Mouse (Mus musculus): ENCODE data around the gene Utf1.
A peak's percentile ranks its signal among the peaks of the same experiment; 100 is the strongest.

Utf1 gene

DNA sequence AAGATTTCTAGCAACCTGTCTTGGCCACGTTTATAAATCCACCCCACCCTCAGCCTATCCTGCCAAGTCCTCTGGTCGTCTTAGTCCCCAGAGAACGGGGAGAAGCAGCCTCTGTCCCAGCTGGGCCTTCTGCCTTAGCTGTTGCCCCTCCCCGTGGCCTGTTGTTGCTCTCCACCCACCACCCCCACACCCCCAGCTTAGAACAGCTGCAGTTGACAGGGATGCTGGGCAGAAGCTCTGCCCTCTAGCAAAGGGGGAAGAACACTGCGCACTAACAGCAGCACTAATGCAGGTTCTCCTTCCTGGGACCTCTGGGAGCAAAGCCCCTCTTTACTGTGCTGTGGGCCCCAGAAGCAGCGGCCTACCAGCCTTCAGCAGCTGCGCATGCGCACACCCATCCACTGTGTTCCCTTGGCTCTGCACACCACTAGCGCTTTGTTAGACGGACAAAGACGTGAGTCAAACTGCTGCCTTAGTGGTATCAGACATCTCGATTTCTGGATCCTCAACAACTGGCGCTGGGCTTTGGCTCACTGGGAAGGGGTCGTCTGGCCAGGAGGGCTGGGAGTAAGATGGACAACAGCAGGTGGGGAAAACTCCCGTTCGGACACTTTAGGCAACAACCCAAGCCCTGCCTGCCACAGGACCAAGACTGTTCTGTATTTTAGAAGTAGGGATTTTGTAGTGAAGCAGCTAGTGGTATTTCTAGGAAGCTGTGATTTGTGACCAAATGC, 2.9 kb upstream of the Utf1 start:
- no peak for DNase-seq

DNA sequence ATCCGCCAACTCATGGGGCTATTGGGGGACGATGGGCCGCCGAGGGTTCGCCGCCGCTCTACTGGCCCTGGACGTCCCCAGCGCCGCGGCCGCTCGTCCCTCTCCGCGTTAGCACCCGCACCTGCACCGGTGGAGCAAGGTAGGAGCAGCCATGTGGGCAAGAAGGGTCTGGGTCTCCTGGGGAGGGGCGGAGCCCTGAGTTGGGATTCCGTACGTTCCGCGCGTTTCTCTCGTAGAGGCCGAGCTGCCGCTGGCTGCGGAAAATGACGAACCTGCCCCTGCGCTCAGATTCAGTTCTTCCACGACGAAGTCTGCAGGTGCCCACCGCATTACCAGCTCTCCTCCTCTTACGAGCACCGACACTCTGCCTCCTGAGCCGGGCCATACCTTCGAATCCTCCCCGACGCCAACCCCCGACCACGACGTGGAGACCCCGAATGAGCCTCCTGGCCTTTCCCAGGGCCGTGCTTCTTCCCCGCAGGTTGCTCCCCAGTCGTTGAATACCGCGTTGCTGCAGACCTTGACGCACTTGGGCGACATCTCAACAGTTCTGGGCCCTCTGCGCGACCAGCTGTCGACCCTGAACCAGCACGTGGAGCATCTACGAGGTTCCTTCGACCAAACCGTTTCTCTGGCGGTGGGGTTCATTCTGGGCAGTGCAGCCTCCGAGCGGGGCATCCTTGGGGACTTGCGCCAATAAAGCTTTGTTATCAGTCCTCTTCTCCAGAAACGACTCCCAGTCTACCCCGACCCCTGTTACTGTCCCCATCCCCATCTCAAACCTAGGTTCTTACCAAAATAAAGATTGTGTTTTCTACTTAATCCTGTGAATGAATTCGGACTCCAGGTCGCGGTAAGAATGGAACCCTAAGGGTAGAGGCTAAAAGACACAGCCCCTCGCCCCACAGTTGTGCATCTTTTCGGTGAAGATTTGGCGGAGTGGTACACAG, 977 bp downstream of the Utf1 start:
- DNase-seq = no peak

DNA sequence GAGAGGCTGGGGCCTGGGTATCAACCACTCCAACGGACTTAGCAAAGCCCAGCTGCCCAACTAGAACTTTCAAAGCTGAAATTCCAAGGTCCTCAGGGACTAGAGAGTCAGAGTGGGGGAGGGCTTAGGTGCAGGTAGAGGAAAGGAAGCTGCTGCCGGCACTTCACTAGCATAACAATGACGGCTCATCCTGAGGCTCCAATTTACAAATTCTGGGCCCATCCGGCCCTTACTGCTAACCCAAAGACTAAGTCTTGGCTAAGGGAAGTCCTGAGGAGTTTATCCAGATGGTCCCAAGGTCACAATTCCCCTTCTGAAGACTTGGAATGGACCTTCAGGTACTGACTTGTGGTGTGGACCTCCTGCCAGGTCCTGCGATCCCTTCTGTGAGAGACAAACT, 1.9 kb downstream of the Utf1 start:
- DNase-seq = no peak

DNA sequence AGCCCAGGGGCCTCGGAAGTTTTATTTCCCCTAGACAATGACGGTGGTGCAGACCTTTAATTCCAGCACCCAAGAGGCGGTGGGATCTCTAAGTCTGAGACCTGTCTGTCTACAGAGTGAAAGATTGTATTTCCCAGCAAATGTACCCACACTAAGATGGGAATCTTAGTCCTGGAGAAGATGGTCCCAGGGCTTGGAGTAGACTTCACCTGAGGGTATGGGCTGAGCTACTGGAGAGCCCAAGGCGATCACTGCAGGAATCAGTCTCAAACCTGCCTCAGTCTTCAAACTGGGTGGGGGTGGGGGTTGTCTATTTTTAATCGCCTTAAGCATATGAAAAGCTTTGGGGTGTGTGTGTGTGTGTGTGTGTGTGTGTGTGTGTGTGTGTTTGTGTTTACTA, 2.4 kb downstream of the Utf1 start:
- DNase-seq = no peak

DNA sequence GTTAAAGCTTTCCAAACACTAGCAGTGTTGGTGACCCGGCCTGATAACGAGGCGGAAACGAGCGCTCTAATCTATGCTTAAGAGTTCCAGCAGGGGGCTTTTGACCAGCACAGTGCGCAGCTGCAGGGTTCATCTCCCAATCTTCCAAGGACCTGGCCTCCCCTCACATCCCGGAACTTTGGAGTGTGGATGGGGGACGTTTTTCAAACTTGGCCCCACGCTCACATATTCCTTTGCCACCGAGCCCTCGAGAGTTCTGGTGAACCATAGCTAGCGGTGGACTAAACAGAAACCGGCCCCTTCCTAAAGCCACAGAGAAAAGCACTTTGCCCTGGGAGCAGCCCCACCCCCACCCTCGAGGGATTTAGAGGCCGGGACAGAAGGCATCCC, 6.3 kb downstream of the Utf1 start:
- DNase-seq = peak; percentile 33 to 39

DNA sequence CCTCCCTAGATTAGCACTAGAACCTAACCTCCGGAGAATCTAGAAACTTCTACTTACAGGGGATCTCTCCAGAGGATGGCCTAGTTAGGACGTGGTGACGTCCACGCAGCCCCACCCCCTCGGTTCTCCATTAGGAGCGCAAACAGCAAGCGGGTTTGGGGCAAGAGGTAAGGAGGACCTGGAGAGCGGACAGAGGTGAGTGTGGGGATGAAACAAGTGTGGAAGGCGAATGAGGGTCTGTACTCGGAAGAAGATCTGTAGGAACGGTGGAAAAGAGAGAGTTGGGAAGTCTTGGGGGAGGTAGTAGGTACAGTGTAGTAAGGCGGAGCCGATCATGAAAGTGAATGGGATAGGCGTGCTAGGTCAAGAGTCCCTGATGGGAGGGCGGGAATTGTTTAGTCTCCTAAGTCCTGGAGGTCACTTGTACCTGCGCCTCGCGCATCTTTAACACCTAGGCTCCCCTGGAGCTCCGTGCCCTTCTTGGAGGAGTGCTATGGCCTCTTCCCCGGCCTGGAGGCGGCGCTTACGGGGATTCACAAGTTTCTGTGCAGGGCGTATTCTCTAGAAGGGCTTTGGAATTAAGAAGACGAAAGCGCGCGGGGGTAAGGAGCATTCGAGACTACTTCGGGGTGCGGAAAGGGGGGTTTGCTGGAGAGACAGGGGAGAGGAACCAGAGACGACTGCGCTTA, 6.8 kb downstream of the Utf1 start:
- peak in 1 of 2 experiments; percentile 35 for DNase-seq

DNA sequence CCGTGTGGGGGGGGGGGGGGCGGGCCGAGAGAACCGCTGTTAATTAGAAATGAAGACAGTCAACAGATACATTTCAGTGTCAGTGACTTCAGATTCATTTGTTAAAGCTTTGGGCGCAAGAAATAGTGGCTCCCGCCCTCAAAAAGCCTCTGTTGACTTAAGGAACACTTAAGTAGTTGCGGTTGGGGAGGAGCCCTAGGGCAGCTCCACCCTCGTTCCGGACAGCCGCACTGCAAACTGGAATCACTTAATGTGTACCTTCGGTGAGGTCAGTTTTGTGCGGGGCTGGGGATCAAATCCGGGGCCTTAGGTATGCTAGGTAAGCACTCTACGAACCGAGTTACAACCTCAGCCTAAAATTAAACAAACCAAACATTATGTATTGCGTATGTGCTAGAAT, 7.5 kb downstream of the Utf1 start:
- DNase-seq = no peak

DNA sequence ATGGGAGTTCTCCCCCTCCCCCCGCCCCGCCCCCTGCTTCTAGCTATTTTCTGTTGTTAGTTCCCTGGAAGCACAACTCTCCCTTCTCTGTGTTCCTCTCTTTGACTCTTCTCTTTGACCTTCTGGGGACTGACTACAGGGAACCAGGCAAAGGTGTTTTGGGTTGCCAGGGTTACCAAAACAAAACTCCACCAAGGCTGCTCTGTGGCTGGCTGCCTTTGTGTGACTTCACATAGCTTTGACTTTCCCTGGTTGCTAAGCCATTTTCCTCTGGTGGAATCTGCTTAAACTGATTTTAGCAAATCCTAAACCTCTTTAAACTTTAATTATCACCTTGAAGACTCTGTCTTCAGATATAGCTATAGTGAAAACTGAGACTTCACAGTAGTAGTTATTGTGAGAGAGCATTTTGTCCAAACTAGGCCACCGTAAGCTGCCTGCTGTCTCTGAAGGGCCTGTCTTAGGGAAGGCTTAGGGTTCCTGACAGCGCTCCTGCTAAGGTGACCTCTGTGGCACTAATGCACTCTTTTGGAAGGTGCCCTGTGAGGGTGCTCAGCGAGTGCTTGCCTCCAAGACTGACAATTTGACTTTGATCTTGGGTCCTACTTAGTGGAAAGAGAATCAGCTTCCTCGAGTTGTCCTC, 8.5 kb downstream of the Utf1 start:
- no peak for DNase-seq

DNA sequence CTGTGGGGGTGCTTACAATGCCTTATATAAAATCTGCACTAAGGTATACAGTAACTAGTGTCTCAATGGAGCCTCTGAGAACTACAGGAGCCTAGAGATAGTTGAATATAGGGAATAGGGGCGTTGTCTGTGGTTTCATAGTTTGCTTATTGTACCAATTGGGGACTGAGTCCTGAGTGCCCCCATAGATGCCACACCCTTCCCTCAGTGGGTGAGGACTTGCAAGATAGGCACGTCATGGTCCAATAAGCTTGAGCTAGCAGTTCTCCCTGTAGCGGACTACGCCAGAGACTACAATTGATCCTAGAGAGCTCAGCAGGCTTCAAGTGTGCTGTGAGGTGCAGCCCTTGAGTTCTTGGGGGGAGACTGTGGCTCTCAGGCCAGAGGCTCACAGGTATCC, 11.9 kb downstream of the Utf1 start:
- no peak for DNase-seq

DNA sequence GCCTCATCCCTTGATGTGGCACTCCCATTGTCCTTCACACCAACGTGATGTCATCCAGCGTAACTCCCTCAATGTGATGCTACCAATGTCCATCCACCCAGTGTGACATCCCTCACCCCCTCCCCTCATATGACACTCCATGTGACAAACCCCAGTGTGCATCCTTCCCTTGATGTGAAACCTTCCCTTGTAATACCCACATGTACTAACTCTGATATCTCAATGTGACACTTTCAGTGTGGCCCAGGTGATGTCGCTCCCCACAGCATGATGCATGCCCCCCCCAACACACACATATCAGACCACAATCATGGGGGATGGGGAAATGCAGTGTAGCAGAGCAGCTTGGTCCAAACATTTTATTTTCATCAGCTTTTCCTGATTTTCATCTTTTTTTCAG, 13.1 kb downstream of the Utf1 start:
- DNase-seq = no peak

DNA sequence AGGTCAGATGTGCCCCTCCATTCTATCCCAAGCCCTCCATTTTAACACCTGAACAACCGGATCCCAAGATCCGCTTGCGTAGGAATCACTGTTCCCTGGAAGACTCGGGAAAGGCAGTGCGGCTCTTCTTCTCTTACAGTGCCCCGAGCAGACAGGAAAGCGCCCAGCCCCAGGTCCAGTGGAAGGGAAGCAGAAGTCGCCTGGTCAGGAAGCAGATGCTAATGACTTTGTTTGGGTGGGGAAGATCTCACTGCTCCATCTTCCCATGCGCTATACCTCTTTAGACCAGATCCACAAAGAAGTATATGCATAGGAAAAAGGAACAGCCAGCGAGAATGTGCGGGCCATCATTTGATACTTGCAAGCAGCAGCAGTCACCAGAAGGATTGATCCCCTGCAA, 13.8 kb downstream of the Utf1 start:
- DNase-seq = no peak

DNA sequence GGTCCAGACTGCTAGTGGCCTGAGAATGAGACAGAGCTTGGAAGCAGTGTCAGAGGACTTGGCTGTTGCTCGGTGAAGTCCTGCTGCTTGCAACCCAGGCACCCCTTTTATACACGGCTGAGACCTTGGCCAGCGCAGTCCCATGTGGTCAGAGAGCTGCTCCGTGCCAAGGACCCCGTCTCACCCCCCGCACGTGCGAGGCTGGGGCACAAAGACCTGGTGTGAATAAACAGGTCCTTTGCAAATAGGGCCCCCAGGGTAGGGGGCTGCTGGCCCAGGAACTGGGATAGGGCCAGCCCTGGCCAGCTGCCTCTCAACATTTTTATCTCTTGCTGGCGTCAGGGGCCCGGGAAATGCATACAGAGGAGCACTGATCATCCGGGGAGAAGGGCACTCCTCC, 14.4 kb downstream of the Utf1 start:
- peak in 1 of 2 experiments; percentile 43 for DNase-seq

DNA sequence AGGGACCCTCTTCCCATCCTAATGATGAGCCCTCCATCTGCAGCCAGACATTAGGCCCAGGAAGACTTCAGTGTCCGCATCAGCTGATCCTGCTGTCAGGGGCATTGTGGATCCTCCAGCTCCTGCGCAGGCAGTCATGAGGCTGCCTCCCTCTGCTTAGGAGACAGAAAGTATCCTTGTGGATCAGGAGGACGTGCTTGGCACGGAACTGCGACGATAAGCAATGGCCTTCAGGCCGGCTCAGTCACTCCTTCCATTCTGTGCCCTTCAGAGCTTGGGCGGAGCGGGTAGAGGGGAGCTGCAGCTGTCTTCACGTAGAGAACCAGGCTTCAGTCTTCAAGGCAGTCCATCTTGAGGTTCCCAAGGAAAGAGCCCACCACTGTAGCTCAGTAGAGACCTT, 17.6 kb downstream of the Utf1 start:
- no peak for DNase-seq

DNA sequence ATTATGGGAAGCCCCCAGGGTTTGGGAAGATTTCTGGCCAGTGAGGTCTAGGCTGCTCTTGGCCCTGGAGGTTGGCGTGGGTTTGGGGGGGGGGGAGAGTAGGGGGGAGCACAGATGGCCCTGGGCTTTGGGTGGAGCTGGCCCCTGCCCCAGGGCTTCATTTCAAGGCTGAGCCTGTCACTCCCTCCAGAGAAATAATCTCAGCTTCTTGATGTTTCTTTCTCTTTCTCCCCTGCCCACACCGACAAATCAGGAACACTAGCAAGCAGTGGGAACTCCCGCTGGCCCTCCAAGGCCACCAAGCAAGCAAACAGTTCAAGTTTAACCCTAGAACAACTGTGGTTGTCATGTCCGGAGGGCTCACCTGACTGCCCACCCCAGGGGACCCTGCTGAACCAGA, 20.2 kb downstream of the Utf1 start:
- peak in 1 of 2 experiments; percentile 22 for DNase-seq

DNA sequence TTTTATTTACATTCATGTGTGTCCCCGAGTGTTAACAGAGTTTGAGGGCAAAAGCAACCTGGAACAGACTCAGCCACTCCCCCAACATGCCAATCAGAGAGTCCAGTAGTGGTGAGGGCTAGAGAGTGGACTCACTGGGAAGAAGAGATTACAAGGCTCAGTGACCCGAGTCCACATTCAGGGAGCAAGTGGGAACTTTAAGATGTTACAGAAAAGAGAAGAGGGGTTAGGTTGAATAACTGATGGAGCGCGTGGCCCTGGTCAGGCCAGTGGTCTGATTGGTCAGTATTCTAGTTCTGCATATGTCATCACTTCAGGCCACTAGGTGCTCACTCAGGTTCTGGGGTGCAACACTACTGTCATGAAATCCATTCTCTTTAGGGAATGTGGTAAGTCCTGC, 23.6 kb downstream of the Utf1 start:
- no peak for DNase-seq

DNA sequence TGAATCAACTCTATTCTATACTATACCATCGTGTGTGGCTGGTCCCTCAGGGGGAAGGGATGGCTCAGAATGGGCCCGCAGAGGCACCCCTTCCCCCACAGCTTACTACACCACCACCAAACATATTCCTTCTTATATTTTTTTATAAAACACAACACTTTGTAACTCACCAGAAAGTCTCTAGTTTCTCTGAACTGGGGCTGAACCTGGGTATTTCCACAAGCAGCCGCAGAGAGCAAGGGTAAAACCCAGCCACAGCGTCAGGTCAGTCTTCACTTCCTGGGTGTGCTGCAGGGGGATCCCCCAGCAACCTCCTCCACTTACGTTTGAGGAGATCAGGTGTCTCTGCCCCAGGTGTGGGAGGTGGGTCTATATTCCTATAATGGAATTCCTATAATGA, 24.8 kb downstream of the Utf1 start:
- DNase-seq = no peak

DNA sequence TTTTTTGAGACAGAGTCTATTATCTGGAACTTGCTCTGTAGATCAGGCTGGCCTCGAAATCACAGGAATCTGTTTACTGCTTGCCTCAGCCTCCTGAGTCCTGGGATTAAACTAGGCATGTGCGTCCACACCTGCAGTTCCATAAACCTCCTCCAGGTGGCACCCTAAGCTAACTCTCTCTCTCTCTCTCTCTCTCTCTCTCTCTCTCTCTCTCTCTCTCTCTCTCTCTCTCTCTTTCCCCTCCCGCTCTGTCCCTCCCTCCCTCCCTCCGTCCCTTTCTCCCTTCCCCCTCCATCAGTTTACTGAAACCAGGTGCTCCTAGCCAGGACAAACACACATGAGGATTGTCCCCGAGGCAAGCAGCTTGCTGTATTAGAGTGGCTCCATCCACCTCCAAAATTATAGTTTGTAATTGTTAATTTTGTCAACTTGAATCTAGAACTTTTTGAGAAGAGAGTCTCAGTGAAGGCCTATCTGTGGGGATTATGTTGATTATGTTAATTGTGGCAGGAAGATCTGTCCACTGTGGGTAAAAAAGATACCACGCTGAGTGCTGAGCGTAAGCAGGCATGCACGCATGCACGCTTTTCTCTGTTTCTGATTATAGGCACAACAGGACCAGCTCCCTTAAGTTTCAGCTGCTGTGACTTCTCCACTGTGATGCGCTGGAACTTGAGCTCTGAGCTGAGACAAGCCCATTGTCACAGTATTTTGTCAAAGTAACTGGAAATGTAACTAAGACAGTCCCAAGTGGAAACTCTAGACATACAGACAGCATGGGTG, 25.9 kb downstream of the Utf1 start:
- DNase-seq = peak; percentile 94 to 97

DNA sequence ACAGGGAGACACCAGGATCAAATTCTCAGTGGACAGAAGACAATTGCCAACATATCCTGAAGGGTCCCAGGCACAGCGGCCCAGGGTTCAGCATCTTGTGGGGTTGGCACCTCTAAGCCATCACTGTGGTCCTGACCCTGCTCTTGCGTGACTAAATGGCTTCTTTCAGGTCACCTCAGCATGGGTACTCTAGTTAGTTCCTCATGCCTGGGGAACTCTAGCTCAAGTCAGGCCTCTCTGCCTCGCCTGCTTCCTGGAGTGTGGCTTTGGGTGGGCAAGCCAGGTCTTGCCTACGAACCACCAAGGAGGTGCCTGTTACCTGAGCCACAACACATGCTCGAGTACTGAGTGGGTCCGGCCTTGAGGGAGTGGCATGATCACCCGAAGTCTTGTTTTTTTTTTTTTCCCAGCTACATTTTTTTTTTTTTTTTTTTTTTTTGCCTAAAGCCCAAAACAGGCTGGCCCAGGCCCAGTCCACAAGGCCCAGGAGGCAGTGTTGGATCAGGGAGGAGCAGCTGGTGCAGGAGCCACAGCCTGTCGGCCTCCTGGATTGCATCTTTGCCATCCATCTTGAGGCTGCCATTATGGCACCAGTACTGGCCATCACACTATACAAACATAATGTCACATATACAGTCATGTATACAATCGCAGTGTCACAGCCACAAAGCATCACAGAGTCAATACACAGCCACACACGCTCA, 26.8 kb downstream of the Utf1 start:
- peak in 1 of 2 experiments; percentile 31 for DNase-seq

DNA sequence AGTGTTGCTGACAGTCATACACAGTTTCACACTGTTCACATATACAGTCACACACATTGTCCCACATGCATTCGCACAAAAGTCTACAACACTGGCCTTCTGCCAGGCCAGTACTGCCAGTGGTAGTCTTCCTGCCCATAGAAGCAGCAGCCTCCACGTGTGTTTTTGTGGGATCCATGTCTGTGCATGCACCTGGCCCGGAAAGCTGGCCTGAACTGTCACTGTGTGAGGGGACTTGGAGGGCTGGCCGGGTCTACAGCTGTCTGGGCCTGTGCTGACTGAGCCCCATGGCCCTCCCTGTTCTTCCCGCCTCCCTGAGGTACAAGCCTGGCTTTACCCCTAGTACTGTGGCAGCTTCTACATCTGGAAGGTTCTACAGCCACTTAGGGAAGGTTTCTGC, 27.4 kb downstream of the Utf1 start:
- no peak for DNase-seq

DNA sequence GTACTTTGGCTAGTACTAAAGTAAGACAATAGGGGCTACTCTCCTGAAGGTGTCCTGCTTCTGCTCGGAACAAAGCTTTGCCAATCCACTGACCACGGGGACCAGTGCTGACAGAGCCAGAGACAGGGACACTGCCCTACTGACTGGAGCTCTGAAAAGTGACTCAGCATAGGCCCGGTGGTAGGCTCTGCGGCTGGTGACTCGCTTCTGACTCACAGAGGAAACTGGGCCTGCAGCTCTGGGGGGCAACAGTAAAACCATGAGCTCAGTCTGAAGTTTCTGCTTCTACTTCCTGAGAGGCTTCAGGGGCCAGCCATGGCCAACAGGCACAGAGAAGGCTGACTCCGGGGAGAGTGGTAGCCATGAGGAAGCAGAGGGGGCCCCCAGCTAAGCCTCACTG, 27.8 kb downstream of the Utf1 start:
- DNase-seq = no peak

DNA sequence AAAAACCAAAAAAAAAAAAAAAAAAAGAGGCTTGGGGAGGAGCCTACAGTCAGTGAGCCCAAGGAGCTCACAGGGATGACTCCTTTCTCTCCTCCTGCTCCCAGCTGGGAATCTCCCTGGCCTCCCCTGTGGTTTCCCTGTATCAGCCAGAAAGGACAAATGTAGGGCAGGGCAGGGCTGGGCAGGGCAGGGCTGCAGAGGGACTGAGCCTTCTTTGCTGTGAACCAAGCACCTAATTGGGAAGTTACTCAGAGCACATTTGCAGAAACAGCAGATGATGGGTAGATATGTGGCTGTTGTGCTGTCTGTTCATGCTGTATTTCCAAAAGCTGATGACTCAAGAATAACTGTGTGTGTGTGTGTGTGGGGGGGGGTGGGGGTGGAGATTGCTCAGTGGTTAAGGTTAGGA, 29.3 kb downstream of the Utf1 start:
- DNase-seq = no peak

DNA sequence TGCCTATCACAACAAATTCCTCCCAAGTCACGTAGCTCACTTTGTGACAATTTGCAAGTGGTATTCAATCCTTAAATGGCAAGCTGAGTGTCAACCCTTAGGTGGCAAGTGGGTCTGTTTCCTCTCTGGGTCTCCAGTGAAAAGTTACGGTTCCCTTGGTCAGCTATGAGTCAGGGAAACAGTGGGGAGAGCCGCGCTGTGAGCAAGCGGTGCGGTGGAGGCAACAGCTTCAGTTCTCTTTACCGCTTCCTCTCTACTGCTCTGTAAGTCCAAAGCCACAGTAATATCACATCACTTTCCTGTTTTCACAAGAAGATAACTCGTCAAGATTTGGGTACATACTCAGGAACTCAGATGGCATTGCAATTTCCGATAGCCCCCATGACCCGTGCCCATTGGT, 30.7 kb downstream of the Utf1 start:
- DNase-seq = no peak

Measured in cerebellum, postnatal 10 days (tissue).